Mouse (Mus musculus) cerebellum, adult 2 months (tissue): ENCODE results near the gene Immp2l. TPM values are rescaled to one million over a fixed set of nuclear protein-coding genes. Genes with fewer than 3 reads are reported as not detected.
"Not testable (repeated sequence)": the region's sequence is repeated elsewhere in the genome, so short reads cannot be mapped to it uniquely, and the experiment has no call there.

Experiments
- DNase-seq, 2 experiments: peaks; one replicate each; pipeline ENCODE4 v3.0.0; 2021
- H3K27ac ChIP-seq: fragments of 200-500 bp; 2 replicates; pipeline ENCODE4 v1.5.1; 2012; ENCODE audit warnings: low read length, control low read depth, inconsistent platforms; ENCODE audit not compliant: insufficient read depth
- H3K27me3 ChIP-seq: fragments of 200-500 bp; 2 replicates; pipeline ENCODE4 v1.6.1; 2012; ENCODE audit warnings: inconsistent platforms, mild to moderate bottlenecking, low read length, moderate library complexity; ENCODE audit not compliant: control insufficient read depth, insufficient read depth
- H3K4me1 ChIP-seq: fragments of 200-500 bp; 2 replicates; pipeline ENCODE4 v1.6.1; 2011; ENCODE audit warnings: low read length; ENCODE audit not compliant: control insufficient read depth, insufficient read depth
- H3K4me3 ChIP-seq: fragments of 200-500 bp; replicated peaks from 2 replicates; pipeline ENCODE3; 2011; ENCODE audit warnings: mild to moderate bottlenecking, low read depth, low read length, control low read depth; ENCODE audit not compliant: insufficient read depth
- CTCF ChIP-seq: fragments of 200-500 bp; IDR thresholded peaks from 2 replicates; pipeline ENCODE4 v1.5.1; 2011; ENCODE audit warnings: low read depth, mild to moderate bottlenecking, control low read depth, low read length, moderate library complexity, borderline replicate concordance; ENCODE audit not compliant: insufficient read depth
- POLR2A ChIP-seq: fragments of 200-500 bp; IDR thresholded peaks from 2 replicates; pipeline ENCODE4 v1.6.1; 2011; ENCODE audit warnings: low read length, control low read depth, borderline replicate concordance; ENCODE audit not compliant: insufficient read depth
- WGBS: fragments of 180-500 bp; shearing (Covaris S2); methylation state at CpG from one replicate; pipeline ENCODE4 v1.1.7; 2018; 5-methylcytosine and 5-hydroxymethylcytosine counted together
- polyA plus RNA-seq: library from polyadenylated mRNA; depleted of rRNA; stranded (reverse); fragments of >200 nt; gene quantifications from 2 replicates; pipeline ENCODE4 v1.2.3, GENCODE M21; 2012

The Immp2l gene
- polyA plus RNA-seq, 1 experiment: 11.4 TPM

GRCm38 (mm10) chr12:41763396-41763795 lies 739.5 kb downstream of the Immp2l start:
- no peaks in the 10 kb centered on the region for H3K4me1 ChIP-seq
- H3K4me3 ChIP-seq: no peak overlapping the region
- 6% methylated on average over 3 of the region's 3 CpGs for whole genome bisulfite sequencing
- H3K27me3 ChIP-seq: no peaks in the 10 kb centered on the region
- H3K27ac ChIP-seq: no peak overlapping the region; the same call in 1 of the 2 replicates
- DNase-seq: peak in 1 of 2 experiments; percentile 39
- TF ChIP-seq CTCF (no peak), POLR2A (no peak)

GRCm38 (mm10) chr12:41773961-41774360 lies 750.1 kb downstream of the Immp2l start:
- 95% methylated on average over 3 of the region's 3 CpGs for WGBS
- no peak overlapping the region for H3K27ac ChIP-seq

GRCm38 (mm10) chr12:41774623-41775323 lies 750.9 kb downstream of the Immp2l start:
- Histone ChIP-seq H3K4me3 (no peak overlapping the region), H3K27ac (no peak overlapping the region)
- WGBS: 31% methylated on average over 5 of the region's 5 CpGs

More at GRCm38 (mm10) chr12:41773961-41774360, 750.1 kb downstream of the Immp2l start:
- H3K4me3 ChIP-seq: no peak overlapping the region
- TF ChIP-seq POLR2A: no peak
- no peak for TF ChIP-seq CTCF
- no peaks in the 10 kb centered on the region for H3K4me1 ChIP-seq
- DNase-seq: no peak
- no peaks in the 10 kb centered on the region for H3K27me3 ChIP-seq

GRCm38 (mm10) chr12:41777762-41778161 lies 753.9 kb downstream of the Immp2l start:
- not testable (repeated sequence) for DNase-seq, H3K4me1 ChIP-seq, H3K4me3 ChIP-seq, H3K27me3 ChIP-seq, H3K27ac ChIP-seq
- WGBS: no CpG with 5 or more reads among the region's 4 CpGs

More at GRCm38 (mm10) chr12:41774623-41775323, 750.9 kb downstream of the Immp2l start:
- no peaks in the 10 kb centered on the region for H3K27me3 ChIP-seq
- peak; percentile 80 to 92 for DNase-seq
- no peaks in the 10 kb centered on the region for H3K4me1 ChIP-seq
- TF ChIP-seq POLR2A (no peak), CTCF (no peak)

GRCm38 (mm10) chr12:41793681-41794080 lies 769.8 kb downstream of the Immp2l start:
- not testable (repeated sequence) for H3K27me3 ChIP-seq, H3K27ac ChIP-seq, H3K4me3 ChIP-seq, DNase-seq, H3K4me1 ChIP-seq
- 44% methylated on average over 1 of the region's 1 CpGs for WGBS

GRCm38 (mm10) chr12:41829517-41829916 lies 805.6 kb downstream of the Immp2l start:
- Histone ChIP-seq H3K27me3 (no peaks in the 10 kb centered on the region), H3K27ac (no peak overlapping the region), H3K4me3 (no peak overlapping the region), H3K4me1 (no peaks in the 10 kb centered on the region)
- no peak for DNase-seq
- TF ChIP-seq CTCF (no peak), POLR2A (no peak)
- 64% methylated on average over 6 of the region's 6 CpGs for WGBS

- WGBS: 82% methylated on average over 7 of the region's 7 CpGs
Measured at GRCm38 (mm10) chr12:41831731-41832130, 807.8 kb downstream of the Immp2l start.

GRCm38 (mm10) chr12:41834646-41835045 lies 810.8 kb downstream of the Immp2l start:
- no peaks in the 10 kb centered on the region for H3K4me1 ChIP-seq
- WGBS: 24% methylated on average over 2 of the region's 2 CpGs
- H3K4me3 ChIP-seq: no peak overlapping the region
- peak in 1 of 2 experiments; percentile 24 for DNase-seq
- no peaks in the 10 kb centered on the region for H3K27me3 ChIP-seq
- H3K27ac ChIP-seq: no peak overlapping the region
- TF ChIP-seq CTCF (no peak), POLR2A (no peak)

More at GRCm38 (mm10) chr12:41831731-41832130, 807.8 kb downstream of the Immp2l start:
- Histone ChIP-seq H3K27me3 (no peaks in the 10 kb centered on the region), H3K4me3 (no peak overlapping the region), H3K27ac (no peak overlapping the region), H3K4me1 (no peaks in the 10 kb centered on the region)
- no peak for DNase-seq
- TF ChIP-seq POLR2A: no peak
- TF ChIP-seq CTCF: no peak
